Mouse (Mus musculus) kidney, adult 9 months (tissue): ENCODE results near the gene Mixl1.

Experiments
- DNase-seq: peaks from one replicate; pipeline ENCODE4 v3.0.0; 2022

Mixl1 gene

DNA sequence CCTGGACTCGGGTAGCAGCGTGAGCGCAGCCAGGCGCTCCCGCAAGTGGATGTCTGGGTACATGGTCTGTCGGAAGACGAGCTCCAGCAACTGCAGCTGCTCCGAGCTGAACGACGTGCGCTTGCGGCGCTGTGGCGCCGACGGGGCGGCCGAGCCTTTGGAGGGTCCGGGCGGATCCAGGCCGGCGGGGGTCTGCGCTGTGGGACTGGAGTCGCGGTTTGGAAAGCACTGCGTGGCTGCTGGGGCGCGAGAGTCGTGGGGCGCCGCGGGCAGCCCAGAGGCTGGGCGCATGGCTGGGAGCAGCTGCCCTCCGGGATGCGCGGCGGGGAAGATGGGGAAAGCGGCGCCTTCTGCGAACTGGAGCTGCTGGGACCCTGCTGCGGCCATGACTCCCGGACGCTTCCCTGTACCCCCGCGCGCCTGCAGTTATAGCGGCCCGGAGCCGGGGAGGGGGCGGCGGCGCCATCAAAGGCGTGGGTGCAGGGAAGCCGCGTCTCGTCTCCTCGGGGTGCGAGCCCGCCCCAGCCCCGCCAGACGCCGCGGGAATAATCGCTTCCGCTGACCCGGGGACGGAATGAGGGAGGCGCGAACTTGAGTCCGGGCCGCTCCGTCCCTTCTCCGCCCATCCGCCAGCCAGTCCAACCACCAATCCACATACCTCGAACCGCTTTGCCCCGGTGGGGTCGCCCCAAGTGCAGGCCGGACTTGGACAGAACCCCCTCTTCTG is at the start of gene Mixl1:
Gene Mixl1, minus strand, starts transcription at position 409 of the 727 bp plus-strand sequence.
- DNase-seq = no peak

DNA sequence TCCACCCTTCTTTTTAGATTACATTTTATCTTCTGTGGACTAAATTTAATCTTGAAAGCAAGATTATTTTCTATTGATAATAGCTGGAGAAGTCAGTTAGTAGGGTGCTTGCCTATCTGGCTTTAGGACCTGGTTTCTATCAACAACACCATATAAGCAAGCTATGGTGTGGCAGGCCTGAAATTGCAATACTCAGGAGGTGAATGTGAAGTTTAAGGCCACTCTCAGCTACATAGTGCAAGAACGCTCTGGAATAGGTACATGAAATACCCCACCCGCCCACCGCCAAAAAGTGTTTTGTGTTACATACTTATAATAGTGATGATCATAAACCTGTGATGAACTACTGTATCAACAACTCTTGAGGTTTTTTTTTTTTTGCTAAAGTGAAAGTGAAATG is 32.4 kb upstream of the Mixl1 start:
- no peak for DNase-seq

DNA sequence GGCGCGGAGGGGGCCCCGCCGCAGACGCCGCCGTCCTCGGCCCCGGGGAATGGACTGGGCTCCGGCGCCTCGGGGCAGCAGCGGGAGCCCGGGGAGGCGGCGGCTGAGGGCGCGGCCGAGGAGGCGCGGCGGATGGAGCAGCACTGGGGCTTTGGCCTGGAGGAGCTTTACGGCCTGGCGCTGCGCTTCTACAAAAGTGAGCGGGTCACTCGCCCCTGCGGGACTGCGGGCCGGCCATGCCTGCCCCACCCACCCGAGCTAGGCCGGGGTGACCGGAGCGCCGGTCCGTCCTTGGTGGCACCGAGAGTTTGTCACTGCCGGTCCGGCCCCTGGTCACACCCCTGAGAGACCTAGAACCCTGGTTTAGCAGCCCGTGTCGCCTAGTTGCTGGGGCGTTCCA is 29.3 kb upstream of the Mixl1 start:
- DNase-seq = no peak

DNA sequence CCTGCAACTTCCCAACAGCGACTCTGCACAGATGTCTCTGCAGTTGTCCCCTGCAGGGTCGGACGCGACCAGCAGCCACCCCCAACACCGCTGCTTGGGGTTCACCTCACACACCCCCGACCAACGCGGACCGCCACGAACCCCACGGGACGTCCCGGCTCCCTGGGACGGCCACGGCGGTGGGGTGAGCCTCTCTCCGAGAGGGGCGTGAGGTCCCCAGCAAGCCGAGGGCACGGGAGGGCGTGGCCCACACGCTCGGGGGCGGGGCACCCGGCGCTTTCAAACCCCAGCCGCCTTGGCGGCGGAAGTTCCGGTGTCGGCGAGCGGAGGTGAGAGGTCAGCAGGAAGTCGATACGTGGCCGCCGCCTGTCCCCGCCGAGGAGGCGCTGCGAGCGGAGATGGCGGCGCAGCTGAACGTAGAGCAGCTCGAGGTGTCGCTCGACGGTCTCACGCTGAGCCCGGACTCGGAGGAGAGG is 28.9 kb upstream of the Mixl1 start, which contains the start of gene Acbd3:
Gene Acbd3, plus strand, starts transcription at position 340 of the 476 bp plus-strand sequence.
- peak; percentile 92 for DNase-seq

DNA sequence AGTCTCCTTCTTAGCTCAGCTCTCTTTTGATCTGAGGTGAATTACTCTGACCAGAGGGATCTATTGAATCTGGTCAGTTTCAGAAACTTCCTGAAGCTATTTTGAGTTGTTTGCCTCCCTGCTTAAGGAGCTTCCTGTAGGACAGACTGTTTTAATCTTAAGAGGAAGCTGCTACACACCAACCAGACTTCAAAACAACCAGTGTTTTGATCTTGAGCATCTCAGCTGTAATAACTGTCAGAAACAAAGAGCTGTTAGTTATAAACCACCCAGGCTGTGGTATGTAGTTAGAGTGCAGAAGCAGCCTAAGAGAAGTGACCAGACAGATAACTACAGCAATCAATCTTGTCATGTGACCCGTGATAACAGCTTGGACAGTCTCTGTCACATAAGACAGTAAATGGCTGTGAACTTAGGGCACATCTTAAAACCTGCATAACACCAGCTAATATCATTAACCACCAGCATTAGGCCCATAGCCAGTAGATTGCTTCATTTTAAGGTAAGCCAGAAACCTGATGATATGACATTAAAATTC is 26.9 kb upstream of the Mixl1 start:
- DNase-seq = no peak

DNA sequence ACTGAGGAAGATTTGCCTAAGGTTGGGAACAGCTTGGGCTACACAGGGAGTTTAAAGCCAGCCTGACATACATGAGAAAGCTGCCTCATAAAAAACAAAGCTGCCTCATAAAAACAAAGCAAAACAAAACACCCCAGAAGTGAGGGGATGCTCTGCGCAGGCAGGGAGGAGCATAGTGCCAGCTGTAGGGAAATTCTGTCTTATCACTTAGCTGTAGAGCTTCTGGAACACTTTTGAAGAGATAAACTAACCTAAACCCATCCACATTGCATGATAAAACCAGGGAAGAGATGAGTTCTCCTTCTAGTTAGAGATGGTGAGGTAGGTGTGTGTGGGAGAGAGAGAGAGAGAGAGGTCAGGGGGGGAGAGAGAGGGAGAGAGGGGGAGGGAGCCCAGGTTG is 25.8 kb upstream of the Mixl1 start:
- DNase-seq = no peak

DNA sequence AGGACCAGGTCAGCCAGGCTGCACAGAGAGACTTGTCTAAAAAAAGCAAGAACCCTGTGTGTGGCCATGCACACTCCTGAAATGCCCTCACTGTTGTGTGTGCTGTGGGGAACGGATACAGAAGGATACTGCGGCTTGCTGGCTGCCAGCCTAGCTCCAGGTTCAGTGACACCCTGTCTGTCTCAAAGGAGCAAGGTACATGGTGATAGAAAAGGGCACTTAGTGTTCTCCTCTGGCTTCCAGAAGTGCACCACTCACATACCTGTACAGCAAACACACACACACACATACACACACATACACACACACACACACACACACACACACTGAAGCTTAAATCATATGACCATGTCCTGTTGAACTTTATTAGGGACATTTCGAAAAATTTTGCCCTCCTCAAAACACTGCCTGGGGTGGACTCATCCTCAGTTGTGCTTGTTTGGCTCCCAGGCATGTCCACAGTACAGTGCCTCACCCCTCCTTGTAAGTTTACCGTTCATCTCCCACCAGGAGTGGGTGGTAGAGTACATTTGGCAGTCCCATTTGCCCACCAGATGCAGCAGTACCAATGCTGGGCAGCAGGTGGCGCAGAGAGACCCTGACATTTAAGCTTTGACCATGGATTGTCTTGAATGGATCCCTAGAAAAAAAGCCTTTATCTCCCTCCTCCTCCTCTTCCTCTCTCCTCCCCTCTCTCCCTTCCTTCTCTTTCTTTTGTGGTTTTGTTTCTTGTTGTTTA is 23.3 kb upstream of the Mixl1 start:
- peak; percentile 88 for DNase-seq

DNA sequence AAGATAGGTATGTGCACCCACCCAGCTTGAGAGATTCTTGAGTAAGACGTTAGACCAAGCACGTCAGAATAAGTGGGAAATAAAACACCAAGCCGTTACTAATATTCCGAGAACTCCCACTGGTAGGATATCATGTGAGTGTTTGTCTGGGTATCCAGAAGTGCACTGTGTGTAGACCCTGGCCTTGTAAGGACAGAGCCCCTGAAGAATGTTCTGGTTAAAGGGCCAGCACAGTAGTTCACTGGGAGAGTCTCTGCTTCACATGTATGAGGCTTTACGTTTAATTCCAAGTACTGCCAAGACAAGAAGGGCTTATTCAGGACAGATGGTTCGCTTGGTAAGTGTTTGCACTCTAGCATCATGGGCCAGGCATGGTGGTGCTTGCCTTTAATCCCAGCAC is 22.6 kb upstream of the Mixl1 start:
- DNase-seq = no peak

DNA sequence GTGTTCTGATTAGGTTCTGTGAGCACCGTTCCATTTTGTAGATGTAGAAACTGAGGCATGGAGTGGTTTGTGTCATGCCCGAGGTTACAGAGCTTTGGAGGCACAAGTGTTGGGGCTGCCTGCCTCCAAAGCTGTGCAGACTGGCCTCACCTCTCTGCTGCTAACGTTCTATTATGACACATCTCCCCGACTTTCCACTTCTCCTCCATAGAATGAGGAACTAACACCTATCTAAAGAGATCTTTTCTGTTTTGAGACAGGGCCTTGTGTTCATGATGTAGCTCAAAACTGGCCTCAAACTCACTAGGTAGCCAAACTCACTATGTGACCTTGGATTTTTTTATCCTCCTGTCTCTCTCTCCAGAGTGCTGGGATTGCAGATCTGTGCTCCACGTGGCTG is 21.9 kb upstream of the Mixl1 start:
- DNase-seq = no peak

DNA sequence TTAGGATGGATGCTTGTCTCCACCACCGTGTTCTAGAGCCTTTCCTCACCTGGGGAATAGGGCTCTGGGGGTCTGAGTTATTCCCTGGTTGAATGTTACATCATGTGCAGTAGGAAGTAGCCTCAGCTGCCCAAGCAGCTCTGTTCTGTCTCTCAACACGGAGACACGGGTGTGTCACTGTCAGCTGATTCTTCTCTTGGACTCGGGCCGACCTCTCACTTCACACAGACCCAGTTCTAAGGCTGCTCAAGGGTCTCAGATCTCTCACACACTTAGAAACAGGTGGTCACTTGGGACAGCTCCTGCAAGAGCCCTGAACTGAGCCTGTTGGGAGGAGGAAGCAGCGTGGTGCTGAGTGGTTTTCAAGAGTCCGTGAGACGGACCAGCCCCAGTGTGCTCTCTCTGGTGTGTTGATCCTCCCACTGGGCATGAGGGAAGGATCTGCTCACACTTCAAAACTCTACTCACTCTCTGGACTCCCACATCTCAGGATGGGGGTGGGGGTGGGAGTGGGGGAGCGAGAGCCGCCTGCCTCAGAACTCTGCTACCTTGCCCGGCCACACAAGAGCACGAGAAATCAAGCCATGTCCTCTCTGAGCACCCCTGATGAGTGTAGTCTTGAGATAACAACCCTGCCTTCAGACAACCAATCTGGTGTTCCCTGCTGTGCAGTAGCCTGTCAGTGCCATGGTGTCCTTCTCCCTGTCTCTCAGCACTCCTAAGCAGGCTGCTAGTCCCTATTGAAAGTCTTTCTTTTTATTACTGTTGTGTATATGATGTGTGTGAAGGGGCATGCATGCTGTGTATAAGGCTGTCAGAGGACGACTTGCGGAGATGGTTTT is 12.3 kb upstream of the Mixl1 start:
- DNase-seq = no peak

DNA sequence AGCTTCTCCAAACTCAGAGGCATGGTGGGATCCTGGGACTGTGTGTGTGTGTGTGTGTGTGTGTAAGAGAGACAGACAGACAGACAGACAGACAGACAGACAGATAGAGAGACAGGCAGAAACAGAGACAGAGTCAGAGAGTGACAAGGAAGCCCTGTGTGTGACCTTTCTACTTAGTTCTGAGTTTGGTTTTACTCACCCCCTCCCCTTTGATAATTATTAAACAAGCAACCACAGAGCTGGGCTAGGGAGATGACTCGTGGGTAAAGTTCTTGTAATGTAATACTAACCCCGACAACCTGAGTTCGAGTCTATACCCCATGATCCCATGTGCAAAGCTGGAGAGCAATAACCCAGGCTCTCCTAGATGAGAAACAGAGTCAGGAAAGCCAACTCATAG is 11.0 kb upstream of the Mixl1 start:
- peak; percentile 43 for DNase-seq

DNA sequence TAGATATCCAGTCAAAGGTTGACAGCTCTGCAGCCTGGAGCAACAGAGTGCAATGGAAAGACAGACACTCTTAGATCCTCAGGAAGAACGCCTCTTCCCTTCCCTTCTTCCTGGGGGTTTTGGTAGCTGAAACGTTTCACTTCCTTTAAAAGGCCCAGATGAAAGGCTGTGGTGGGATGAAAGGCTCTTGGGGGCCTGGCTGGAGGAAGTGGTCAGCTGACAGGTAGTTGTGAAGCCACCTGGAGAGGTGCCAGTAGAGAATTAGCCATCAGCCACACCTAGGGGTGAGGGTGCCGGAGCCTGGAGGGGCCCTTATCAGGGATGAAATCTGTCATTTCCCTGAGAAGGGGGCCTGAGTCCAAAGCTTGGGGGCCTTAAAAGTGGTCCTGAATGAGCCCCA is 10.5 kb upstream of the Mixl1 start:
- no peak for DNase-seq

DNA sequence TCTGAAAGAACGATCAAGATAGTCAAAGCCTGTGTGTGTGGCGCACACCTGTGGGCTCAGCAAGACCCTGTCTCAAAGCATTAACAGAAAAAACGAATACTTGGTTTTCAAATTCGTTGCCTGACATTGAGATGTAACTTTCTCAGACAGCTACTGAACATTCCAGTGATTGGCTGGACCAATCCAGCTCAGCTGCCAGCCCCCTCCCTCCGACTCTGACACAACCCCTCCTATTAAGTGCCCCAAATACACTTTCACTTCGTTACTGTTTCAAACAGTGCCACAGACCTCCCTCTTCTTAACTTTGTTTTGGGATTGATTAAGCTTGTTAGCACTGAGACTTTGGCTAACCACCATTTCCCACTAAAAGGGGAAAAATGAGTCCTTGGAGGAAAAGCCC is 6.6 kb upstream of the Mixl1 start:
- DNase-seq = no peak

DNA sequence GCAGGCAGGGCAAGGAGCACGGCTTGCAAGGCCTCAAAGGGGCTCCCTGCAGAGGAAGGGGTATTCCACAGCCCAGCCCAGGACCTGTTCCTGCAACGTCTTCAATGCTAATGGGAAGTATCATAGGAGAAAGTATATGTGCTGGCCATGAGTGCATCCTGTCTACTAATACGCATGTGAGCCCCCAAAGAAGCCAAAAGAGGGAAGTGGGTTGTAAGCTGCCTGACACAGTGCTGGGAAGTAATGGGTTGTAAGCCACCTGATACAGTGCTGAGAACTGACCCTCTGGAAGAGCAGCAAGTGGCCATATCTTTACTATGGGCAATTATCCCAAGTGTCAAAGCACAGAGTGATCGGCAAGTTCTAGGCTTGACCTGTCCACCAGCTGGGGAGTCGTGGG is 1.2 kb upstream of the Mixl1 start:
- no peak for DNase-seq

DNA sequence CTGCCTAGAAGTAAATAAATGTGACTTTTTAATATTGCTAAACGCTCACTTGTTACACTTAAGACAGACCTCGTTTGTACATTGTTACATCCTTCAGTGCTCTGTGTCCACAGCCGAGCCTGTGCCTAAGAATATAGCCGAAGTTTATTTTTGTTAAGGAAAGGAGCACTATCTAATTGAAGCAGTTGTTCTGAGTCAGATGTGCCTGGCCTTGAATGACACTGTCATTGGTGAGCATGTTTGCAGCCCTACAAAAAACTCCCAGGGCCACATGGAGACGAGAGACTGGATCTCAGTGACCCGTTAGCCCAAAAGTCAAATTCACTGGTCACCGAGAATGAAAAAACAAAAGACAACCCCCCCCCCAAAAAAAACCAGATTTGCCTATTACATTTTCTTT is 5.5 kb downstream of the Mixl1 start:
- no peak for DNase-seq
